Mouse (Mus musculus) cerebellum, adult 11-12 months (tissue): ENCODE results near the gene Fgfr2.

ENCODE experiments used
- DNase-seq: peaks from one replicate; pipeline ENCODE4 v3.0.0; 2022

The Fgfr2 gene

GRCm38 (mm10) chr7:130368036-130368826, 2754.9 kb downstream of the Fgfr2 start:
- DNase-seq: no peak

- no peak for DNase-seq
Observed at GRCm38 (mm10) chr7:130367222-130368035, 2755.7 kb downstream of the Fgfr2 start.

- DNase-seq: no peak
Observed at GRCm38 (mm10) chr7:130365711-130366110, 2757.4 kb downstream of the Fgfr2 start.

- no peak for DNase-seq
Observed at GRCm38 (mm10) chr7:130340412-130341152, 2782.6 kb downstream of the Fgfr2 start.

GRCm38 (mm10) chr7:130337601-130338000, 2785.5 kb downstream of the Fgfr2 start:
- no peak for DNase-seq

GRCm38 (mm10) chr7:130335440-130336051, 2787.6 kb downstream of the Fgfr2 start:
- no peak for DNase-seq

GRCm38 (mm10) chr7:130332515-130333220, 2790.5 kb downstream of the Fgfr2 start:
- DNase-seq: no peak

- DNase-seq: no peak
Observed at GRCm38 (mm10) chr7:130327603-130328365, 2795.4 kb downstream of the Fgfr2 start.

- DNase-seq: no peak
Observed at GRCm38 (mm10) chr7:130325983-130326433, 2797.1 kb downstream of the Fgfr2 start.

GRCm38 (mm10) chr7:130324716-130325401, 2798.3 kb downstream of the Fgfr2 start:
- no peak for DNase-seq

- DNase-seq: no peak
Observed at GRCm38 (mm10) chr7:130323766-130324165, 2799.4 kb downstream of the Fgfr2 start.

- DNase-seq: peak; percentile 73
Observed at GRCm38 (mm10) chr7:130319799-130320556, 2803.2 kb downstream of the Fgfr2 start.

GRCm38 (mm10) chr7:130316294-130316693, 2806.9 kb downstream of the Fgfr2 start:
- no peak for DNase-seq

- DNase-seq: no peak
Observed at GRCm38 (mm10) chr7:130315221-130315620, 2807.9 kb downstream of the Fgfr2 start.

- DNase-seq: no peak
Observed at GRCm38 (mm10) chr7:130314658-130315057, 2808.5 kb downstream of the Fgfr2 start.

GRCm38 (mm10) chr7:130311362-130311761, 2811.8 kb downstream of the Fgfr2 start:
- DNase-seq: no peak

- no peak for DNase-seq
Observed at GRCm38 (mm10) chr7:130309180-130309579, 2814.0 kb downstream of the Fgfr2 start.

- no peak for DNase-seq
Observed at GRCm38 (mm10) chr7:130307036-130307435, 2816.1 kb downstream of the Fgfr2 start.

GRCm38 (mm10) chr7:130304642-130305041, 2818.5 kb downstream of the Fgfr2 start:
- peak; percentile 16 for DNase-seq

- no peak for DNase-seq
Observed at GRCm38 (mm10) chr7:130303464-130303863, 2819.7 kb downstream of the Fgfr2 start.
